Mouse (Mus musculus): ENCODE measurements around the gene Zfp366. TPM values are rescaled to one million over a fixed set of nuclear protein-coding genes. Genes with fewer than 3 reads are reported as not detected.

The Zfp366 gene
- polyA plus RNA-seq, 1 experiment = 2.8 TPM

GRCm38 (mm10) chr13:99189671-99190070, 5.0 kb downstream of the Zfp366 start:
- Histone ChIP-seq H3K27ac (ENCODE audit: insufficient read depth, low read length) (peak overlapping the region; percentile 59; the same call in 1 of the 2 replicates), H3K27me3 (ENCODE audit: control insufficient read depth, insufficient read depth, low read length) (no peaks in the 10 kb centered on the region), H3K4me3 (replicated peaks; ENCODE audit: insufficient read depth, low read depth, low read length) (no peak overlapping the region), H3K4me1 (ENCODE audit: control insufficient read depth, insufficient read depth, low read length) (peaks cover 3% of the 10 kb centered on the region; the same call in 1 of the 2 replicates)
- no peak for TF ChIP-seq POLR2A (IDR thresholded peaks at IDR 0.05; ENCODE audit: borderline replicate concordance, insufficient read depth, low read length)
- TF ChIP-seq CTCF (IDR thresholded peaks at IDR 0.05; ENCODE audit: borderline replicate concordance, insufficient read depth, low read depth, low read length) = no peak
- DNase-seq = no peak
- 83% methylated on average over 3 of the region's 3 CpGs for WGBS

- TF ChIP-seq CTCF (IDR thresholded peaks at IDR 0.05; ENCODE audit: borderline replicate concordance, insufficient read depth, low read depth, low read length) (no peak), POLR2A (IDR thresholded peaks at IDR 0.05; ENCODE audit: borderline replicate concordance, insufficient read depth, low read length) (no peak)
- Histone ChIP-seq H3K4me1 (ENCODE audit: control insufficient read depth, insufficient read depth, low read length) (peaks cover 3% of the 10 kb centered on the region; the same call in 1 of the 2 replicates), H3K27ac (ENCODE audit: insufficient read depth, low read length) (no peak overlapping the region), H3K27me3 (ENCODE audit: control insufficient read depth, insufficient read depth, low read length) (no peaks in the 10 kb centered on the region), H3K4me3 (replicated peaks; ENCODE audit: insufficient read depth, low read depth, low read length) (no peak overlapping the region)
- WGBS = 68% methylated on average over 11 of the region's 11 CpGs
- DNase-seq = no peak
Measured at GRCm38 (mm10) chr13:99190466-99190865, 5.8 kb downstream of the Zfp366 start.

- Histone ChIP-seq H3K4me3 (replicated peaks; ENCODE audit: insufficient read depth, low read depth, low read length) (no peak overlapping the region), H3K27me3 (ENCODE audit: control insufficient read depth, insufficient read depth, low read length) (no peaks in the 10 kb centered on the region), H3K4me1 (ENCODE audit: control insufficient read depth, insufficient read depth, low read length) (peaks cover 3% of the 10 kb centered on the region; the same call in 1 of the 2 replicates), H3K27ac (ENCODE audit: insufficient read depth, low read length) (no peak overlapping the region)
- no peak for DNase-seq
- no peak for TF ChIP-seq POLR2A (IDR thresholded peaks at IDR 0.05; ENCODE audit: borderline replicate concordance, insufficient read depth, low read length)
- no peak for TF ChIP-seq CTCF (IDR thresholded peaks at IDR 0.05; ENCODE audit: borderline replicate concordance, insufficient read depth, low read depth, low read length)
- 77% methylated on average over 13 of the region's 13 CpGs for WGBS
Measured at GRCm38 (mm10) chr13:99191063-99191462, 6.4 kb downstream of the Zfp366 start.

DNA sequence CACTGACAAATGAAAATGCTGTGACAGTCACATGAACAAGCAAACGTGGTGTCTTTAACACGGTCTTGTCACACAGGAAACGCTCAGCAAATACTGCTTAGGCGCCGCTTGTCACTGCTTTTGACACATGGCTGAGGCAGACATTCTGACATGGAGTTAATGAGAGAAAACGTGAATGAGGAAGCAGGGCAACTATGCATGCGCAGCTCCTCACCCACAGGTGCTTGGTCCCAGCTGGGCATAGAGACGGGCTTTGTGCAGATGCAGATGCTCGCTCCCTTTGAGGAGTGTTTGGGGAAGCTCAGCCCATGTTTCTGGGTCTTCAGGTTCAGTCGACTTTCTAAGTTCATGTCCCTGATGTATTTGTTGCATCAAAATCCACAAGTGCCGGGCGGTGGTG, 11.7 kb downstream of the Zfp366 start:
- no peaks in the 10 kb centered on the region for H3K4me1 ChIP-seq (ENCODE audit: control insufficient read depth, insufficient read depth, low read length)
- TF ChIP-seq CTCF (IDR thresholded peaks at IDR 0.05; ENCODE audit: borderline replicate concordance, insufficient read depth, low read depth, low read length) = no peak
- no peak for TF ChIP-seq POLR2A (IDR thresholded peaks at IDR 0.05; ENCODE audit: borderline replicate concordance, insufficient read depth, low read length)
- DNase-seq = no peak
- H3K4me3 ChIP-seq (replicated peaks; ENCODE audit: insufficient read depth, low read depth, low read length) = no peak overlapping the region
- 81% methylated on average over 12 of the region's 12 CpGs for WGBS
- H3K27me3 ChIP-seq (ENCODE audit: control insufficient read depth, insufficient read depth, low read length) = no peaks in the 10 kb centered on the region
- H3K27ac ChIP-seq (ENCODE audit: insufficient read depth, low read length) = no peak overlapping the region

DNA sequence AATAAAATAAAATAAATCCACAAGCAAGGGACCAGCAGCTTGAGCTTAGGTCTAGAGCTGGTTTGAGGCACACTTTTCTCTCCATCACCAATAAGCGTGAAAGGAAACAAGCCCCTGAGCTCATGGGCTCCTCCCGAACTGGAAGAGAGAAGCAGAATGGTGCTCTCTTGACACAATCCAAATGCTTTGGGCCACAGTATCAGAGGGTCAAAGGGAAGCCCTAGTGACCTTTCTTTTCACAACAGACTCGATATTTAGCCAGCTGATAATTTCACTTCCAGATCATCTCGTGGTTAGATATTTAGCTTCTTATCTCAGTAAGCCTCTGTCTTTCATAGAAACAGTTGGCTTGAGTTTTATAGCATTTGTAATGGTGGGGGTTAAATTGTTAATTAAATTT, 12.2 kb downstream of the Zfp366 start:
- Histone ChIP-seq H3K4me1 (ENCODE audit: control insufficient read depth, insufficient read depth, low read length) (no peaks in the 10 kb centered on the region), H3K4me3 (replicated peaks; ENCODE audit: insufficient read depth, low read depth, low read length) (no peak overlapping the region), H3K27me3 (ENCODE audit: control insufficient read depth, insufficient read depth, low read length) (no peaks in the 10 kb centered on the region), H3K27ac (ENCODE audit: insufficient read depth, low read length) (no peak overlapping the region)
- no peak for DNase-seq
- TF ChIP-seq POLR2A (IDR thresholded peaks at IDR 0.05; ENCODE audit: borderline replicate concordance, insufficient read depth, low read length) = no peak
- no peak for TF ChIP-seq CTCF (IDR thresholded peaks at IDR 0.05; ENCODE audit: borderline replicate concordance, insufficient read depth, low read depth, low read length)
- WGBS = 79% methylated on average over 4 of the region's 4 CpGs

DNA sequence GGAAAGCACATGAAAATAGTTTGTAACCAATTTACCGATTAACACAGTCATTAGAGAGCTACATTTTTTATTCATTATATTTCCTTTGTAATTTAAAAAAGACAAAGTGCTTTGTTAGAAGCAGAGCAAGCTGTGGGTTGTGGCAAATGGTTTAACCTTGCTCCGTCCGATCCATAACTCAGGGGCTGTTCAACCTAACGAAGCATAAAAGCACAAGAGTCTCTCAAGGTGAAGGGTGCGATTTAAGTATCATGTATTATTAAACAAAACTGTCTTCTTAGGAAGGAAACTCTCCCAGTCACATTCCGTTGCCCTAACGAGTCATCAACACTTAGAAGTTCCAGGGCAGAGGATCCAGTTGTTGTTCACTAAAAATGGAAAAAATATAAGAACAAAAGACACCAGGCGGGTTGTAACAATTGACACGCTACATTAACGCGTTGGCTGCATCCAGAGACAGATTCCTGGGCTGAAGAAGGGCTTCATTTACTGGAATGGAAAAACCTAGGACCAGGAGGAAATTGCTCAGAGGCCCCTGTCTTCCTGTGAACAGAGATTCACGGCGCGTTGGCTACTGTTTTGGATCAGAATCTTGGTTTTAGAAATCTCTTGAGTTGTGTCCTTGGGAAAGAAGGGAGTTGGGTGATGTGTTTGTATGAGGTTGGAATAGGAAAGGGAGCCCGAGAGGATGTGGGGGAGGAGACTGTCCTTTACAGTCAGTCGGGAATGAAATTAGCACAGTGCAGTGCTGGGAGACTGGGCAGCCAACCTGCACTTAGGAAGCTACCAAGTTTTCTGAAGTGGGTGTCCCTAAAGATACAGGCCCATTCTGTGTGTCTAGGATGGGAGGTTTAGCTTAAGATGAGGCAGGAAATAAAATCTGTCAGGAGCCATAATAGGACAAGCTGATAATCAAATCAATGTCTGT, 17.3 kb downstream of the Zfp366 start:
- no peaks in the 10 kb centered on the region for H3K4me1 ChIP-seq (ENCODE audit: control insufficient read depth, insufficient read depth, low read length)
- 44% methylated on average over 16 of the region's 16 CpGs for WGBS
- no peaks in the 10 kb centered on the region for H3K27me3 ChIP-seq (ENCODE audit: control insufficient read depth, insufficient read depth, low read length)
- no peak for DNase-seq
- no peak for TF ChIP-seq CTCF (IDR thresholded peaks at IDR 0.05; ENCODE audit: borderline replicate concordance, insufficient read depth, low read depth, low read length)
- no peak for TF ChIP-seq POLR2A (IDR thresholded peaks at IDR 0.05; ENCODE audit: borderline replicate concordance, insufficient read depth, low read length)
- no peak overlapping the region for H3K4me3 ChIP-seq (replicated peaks; ENCODE audit: insufficient read depth, low read depth, low read length)
- no peak overlapping the region for H3K27ac ChIP-seq (ENCODE audit: insufficient read depth, low read length)

DNA sequence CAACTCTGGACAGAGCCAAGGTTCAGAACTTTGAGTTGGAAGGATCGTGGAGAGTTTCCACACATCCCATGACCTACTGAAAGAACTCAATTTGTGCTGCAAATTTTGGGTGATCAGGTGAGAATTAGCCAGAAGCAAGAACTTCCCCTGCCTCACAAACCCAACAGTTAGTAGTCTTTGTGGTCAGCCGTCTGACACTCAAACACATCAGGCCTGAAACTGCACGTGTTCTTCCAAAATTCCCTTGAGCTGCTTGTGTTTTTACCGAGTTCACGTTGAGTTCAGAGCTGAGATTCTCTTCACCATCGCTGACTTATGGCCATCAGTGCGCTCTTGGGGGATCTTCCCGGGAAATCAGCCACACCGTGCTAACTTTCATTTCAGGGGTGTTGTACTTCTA, 22.6 kb downstream of the Zfp366 start:
- Histone ChIP-seq H3K27me3 (ENCODE audit: control insufficient read depth, insufficient read depth, low read length) (no peaks in the 10 kb centered on the region), H3K4me3 (replicated peaks; ENCODE audit: insufficient read depth, low read depth, low read length) (no peak overlapping the region), H3K4me1 (ENCODE audit: control insufficient read depth, insufficient read depth, low read length) (no peaks in the 10 kb centered on the region), H3K27ac (ENCODE audit: insufficient read depth, low read length) (no peak overlapping the region)
- 94% methylated on average over 9 of the region's 9 CpGs for WGBS
- no peak for DNase-seq
- no peak for TF ChIP-seq CTCF (IDR thresholded peaks at IDR 0.05; ENCODE audit: borderline replicate concordance, insufficient read depth, low read depth, low read length)
- no peak for TF ChIP-seq POLR2A (IDR thresholded peaks at IDR 0.05; ENCODE audit: borderline replicate concordance, insufficient read depth, low read length)

- no peaks in the 10 kb centered on the region for H3K4me1 ChIP-seq (ENCODE audit: control insufficient read depth, insufficient read depth, low read length)
- WGBS = 93% methylated on average over 5 of the region's 5 CpGs
- H3K27ac ChIP-seq (ENCODE audit: insufficient read depth, low read length) = no peak overlapping the region
- H3K4me3 ChIP-seq (replicated peaks; ENCODE audit: insufficient read depth, low read depth, low read length) = no peak overlapping the region
- TF ChIP-seq CTCF (IDR thresholded peaks at IDR 0.05; ENCODE audit: borderline replicate concordance, insufficient read depth, low read depth, low read length) (no peak), POLR2A (IDR thresholded peaks at IDR 0.05; ENCODE audit: borderline replicate concordance, insufficient read depth, low read length) (no peak)
- H3K27me3 ChIP-seq (ENCODE audit: control insufficient read depth, insufficient read depth, low read length) = no peaks in the 10 kb centered on the region
- no peak for DNase-seq
Measured at GRCm38 (mm10) chr13:99209859-99210258, 25.2 kb downstream of the Zfp366 start.

Data from cerebellum, adult 2 months (tissue).